Mouse (Mus musculus): Measurements from ENCODE around the gene Lig3.

DNA sequence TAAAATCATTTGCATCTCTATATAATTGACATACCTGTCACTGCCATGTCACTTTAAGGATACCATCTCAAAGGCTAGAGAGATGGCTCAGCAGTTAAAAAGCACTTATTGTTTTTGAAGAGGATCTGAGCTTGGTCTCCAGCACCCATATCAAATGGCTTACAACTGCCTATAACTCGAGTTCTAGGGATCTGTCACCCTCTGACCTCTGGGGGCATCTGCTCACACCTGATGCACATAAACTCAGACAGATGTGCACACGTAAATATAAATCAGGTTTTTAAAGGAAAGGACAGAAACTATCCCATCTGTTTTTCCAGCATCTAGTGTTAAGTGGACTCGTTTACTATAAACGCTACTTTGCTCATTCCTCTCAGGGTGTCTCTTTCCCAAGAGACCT lies 17.6 kb upstream of the Lig3 start:
- TF ChIP-seq CTCF (IDR thresholded peaks at IDR 0.05; ENCODE audit: low read depth, low read length) (no peak), EP300 (IDR thresholded peaks at IDR 0.05; ENCODE audit: insufficient read depth, low read depth, low read length) (no peak)

Measured in ES-Bruce4 (cell line).